Mouse (Mus musculus) c-Kit-positive CD71-negative TER-119-negative erythroid progenitor cells, embryonic 14.5 days (primary cell): ENCODE data around the gene Ccni.

Experiments
- DNase-seq: peaks from one replicate; pipeline ENCODE4 v3.0.0-alpha.2; 2013; ENCODE audit warnings: low read depth

Gene Ccni

DNA sequence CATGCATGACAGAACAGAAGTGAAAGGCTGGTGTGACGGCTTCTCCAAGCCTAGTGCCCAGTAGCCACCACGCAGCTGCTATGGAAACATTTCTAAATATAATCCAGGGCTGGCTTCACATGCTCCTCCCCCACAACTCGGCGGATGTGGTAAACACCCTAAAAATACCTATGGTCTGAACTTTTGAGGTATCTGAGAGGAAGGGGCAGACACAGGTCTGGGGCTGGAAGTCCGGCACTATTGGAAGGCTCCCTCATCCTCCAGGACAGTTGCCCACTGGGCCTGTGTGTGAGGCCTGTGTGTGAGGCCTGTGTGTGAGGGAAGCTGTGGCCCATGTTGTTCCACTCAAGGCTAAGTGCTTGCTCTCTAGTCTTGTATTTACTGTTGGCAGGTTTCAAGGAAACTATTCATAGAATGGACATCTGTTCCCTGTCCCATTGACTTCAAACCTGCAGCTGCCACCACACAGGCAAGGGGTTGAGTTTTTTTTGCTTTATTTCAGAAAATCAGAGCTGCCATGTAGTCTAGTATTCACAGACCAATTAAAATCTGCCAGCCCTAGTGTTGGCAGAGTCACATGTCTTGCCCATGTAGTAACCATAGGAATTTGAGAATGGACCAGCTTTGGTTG lies 69.2 kb downstream of the Ccni start:
- no peak for DNase-seq

DNA sequence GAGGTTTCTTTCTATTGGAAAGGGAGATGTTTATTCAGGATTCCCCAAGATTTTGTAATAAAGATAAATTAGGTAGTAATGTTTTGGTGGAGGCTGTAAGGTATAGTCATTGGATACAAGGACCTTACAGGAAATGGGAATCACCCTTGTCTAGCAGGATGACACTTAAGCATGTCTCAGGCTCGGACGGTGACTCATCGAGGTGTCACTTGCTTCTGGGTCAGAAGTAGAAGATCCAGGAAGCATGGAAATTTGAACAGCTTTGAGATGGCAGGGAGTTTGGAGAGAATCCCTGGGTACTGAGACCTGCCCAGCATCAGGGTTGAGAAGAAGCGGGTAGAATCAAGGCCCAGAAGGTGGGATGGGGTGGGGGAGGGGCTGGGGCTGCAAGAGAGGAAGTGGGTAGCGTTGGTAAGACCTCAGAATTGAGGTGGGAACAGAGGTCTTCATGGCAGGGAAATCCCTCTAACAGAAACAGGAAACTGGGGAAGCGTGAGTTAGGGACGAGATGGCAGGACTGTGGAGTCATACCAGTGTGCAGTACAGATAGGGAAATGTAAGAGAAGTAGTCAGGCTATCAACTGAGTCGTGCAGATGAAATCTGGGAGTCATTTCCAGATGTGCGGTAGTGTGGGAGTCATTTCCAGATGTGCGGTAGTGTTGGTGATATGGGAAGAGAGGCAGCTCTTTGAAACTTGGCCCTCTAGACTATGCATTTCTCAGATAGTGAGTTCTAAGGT lies 70.8 kb downstream of the Ccni start:
- no peak for DNase-seq

DNA sequence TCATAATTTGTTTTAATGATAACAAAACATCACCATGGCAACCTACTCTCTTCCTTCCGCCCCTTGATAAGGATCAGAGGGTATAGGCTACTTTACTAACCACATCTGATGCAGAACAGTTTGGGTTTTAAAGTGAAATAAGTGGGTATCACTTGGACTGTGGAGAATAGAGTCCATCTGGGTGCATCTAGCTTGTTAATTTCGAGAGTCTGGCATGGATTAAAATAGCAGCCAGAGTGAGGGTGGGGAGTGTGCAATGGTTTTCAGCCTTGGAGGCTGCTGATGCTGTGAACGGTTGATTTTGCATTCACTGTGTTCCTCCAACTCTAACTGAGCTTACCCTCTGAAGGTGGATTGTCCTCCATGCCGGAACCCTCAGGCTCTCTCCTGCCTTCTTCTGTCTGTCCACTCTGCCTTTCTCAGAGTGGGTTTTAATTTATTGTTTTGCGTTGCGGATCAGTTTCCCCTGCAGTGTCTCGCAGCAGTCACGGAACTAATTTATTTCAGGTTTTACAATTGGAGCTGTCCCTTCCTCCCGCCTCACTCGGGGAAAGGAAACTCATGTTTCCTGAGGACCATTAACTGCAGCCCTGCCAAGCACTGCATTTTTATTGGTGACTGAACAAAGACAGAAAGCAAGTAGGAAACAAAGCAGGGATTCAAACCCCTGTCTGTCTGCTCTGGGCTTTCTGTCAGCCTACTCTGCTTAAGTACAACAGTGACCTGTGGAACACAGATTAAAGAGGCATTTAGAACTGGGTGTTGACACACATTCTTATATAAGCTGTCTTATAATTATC lies 72.7 kb downstream of the Ccni start:
- DNase-seq: no peak
